Mouse (Mus musculus) heart, adult 8-10 months (tissue): ENCODE measurements around the gene Dtx3. TPM values are rescaled to one million over a fixed set of nuclear protein-coding genes. Genes with fewer than 3 reads are reported as not detected.
A peak's percentile ranks its signal among the peaks of the same experiment; 100 is the strongest.
"Not testable (repeated sequence)": the region's sequence is repeated elsewhere in the genome, so short reads cannot be mapped to it uniquely, and the experiment has no call there.

Source experiments
- DNase-seq: peaks from one replicate; pipeline ENCODE4 v3.0.0; 2022; ENCODE audit warnings: low spot score
- total RNA-seq, 4 experiments: library from RNA; stranded (reverse); gene quantifications; 2 replicates each; pipeline ENCODE4 v1.2.4; 2022

The Dtx3 gene
- total RNA-seq, 4 experiments from 2014 or later: 18.1 to 29.6 (median 24.2) TPM

DNA sequence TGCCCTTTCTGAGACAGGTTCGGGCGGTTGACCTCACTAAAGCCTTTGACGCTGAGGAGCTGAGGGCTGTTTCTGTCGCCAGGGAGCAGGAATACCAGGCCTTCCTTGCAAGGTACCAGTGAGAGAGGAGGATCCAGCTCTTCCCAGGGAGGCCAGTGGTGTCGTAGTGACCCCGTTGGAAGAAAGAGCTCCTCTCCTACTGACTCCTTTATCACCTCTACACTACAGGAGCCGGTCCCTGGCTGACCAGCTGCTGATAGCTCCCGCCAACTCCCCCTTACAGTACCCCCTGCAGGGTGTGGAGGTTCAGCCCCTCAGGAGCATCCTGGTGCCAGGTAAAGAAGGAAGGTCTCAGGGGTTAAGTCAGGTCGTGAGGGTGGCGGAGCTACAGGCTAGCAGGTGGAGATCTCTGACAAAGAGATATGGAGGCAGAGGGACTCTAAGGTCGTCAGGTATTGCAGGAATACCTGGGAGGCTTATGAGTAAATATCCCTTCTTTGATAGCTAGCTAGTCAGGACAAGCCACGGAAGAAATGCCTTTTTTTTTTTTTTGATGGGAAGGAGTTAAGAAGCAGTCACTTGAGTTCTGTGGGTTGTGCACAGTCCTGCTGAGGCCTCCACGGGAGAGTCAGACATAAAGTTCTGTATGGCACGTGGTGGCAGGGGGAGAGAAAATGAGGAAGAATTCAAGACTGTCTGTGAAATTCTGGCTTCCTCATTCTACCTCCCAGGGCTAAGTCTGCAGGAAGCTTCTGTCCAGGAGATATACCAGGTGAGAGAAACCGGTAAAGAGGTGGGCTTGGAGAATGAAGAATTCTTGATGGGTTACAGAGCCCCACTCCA, 28.5 kb downstream of the Dtx3 start:
- DNase-seq: no peak

GRCm38 (mm10) chr10:127166404-127166715, 29.2 kb downstream of the Dtx3 start:
- DNase-seq: no peak

- no peak for DNase-seq
Measured at GRCm38 (mm10) chr10:127165654-127166403, 29.7 kb downstream of the Dtx3 start.

DNA sequence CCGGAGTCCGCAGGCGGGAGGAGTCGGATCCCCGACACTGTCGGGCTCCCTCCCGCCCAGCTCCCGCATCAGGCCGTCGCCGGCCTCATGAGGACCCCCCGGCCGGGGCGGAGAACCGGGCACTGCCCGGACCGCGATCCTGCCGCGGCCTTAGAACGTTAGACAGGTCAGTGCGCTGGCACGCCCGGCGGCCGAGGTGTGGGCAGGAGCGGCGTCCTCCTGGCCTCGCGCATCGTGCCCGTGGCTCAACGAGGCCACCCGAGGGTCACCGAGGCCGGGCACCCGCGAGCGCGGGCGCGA, 30.2 kb downstream of the Dtx3 start:
- no peak for DNase-seq

DNA sequence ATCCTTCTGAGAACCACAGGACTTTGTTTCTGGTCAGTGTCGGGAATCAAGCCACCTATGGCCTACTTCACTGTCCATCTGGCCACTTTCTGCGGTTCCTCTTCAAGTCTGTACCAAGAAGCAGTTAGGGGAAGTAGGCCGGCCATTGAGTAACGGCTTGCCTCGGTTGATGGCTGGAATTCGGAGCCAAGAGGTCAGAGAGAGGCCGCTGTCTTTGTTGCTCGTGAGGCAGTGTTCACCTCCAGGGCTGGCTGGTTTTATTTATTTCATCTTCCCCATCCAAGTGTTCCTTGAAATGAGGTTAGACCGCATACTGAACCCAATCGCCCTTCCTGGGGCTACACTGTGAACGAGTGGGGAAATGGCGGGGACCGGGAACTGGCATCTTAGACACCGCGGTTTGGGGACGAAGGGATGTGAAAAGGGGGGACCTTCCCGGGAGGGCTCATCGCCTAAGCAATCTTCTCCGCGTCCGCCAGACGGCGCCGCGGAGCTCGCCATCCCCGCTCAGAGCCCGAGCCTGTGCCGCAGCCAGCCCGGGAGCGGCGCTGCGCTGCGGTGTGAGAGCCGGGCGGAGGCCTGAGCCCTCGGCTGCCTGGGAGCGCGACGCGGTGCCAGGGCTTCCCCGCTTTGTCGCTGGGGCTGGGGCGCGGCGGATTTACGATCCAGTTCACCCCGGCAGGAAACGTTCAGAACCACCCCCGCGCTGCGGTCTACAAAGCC, 30.7 kb downstream of the Dtx3 start, which contains the start of gene B4galnt1:
Gene B4galnt1, plus strand, starts transcription at position 595 of the 723 bp plus-strand sequence.
- DNase-seq: peak; percentile 55

GRCm38 (mm10) chr10:127164190-127164589, 31.3 kb downstream of the Dtx3 start:
- no peak for DNase-seq

- DNase-seq: not testable (repeated sequence)
Measured at GRCm38 (mm10) chr10:127162771-127163261, 32.7 kb downstream of the Dtx3 start.

DNA sequence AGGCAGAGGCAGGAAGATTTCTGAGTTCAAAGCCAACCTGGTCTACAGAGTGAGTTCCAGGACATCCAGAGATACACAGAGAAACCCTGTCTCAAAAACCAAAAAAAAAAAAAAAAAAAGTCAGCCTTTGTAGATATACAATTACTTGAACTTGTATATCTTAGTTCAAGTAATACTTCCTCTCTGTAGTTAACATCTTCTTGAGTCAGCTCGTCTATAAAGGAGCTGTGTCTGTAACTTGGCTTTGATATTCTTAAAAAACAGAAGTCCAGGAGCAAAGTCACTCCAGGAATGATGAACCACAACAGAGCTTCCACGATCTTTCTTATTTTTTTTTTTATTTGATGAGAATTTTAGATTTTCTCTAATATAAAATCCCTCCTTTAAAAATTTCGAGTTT, 34.8 kb downstream of the Dtx3 start:
- DNase-seq: no peak

DNA sequence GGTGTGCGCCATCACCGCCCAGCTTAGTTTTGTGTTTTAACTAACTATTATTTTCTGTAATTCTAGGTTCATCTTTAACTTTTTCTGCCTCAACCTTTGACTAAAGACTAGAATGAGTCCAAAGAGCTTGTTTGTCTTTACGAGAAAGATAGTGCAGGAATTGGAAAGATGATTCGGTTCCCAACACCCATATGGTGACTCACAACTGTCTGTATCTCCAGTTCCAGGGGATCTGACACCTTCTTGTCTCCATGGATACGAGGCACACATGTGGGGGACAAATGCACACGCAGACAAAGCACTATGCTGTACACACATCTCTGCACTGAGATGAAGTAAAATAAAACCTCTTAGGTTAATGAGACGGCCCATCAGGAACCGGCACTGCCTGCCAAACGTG, 35.4 kb downstream of the Dtx3 start:
- no peak for DNase-seq

- no peak for DNase-seq
Measured at GRCm38 (mm10) chr10:127158471-127158870, 37.1 kb downstream of the Dtx3 start.

DNA sequence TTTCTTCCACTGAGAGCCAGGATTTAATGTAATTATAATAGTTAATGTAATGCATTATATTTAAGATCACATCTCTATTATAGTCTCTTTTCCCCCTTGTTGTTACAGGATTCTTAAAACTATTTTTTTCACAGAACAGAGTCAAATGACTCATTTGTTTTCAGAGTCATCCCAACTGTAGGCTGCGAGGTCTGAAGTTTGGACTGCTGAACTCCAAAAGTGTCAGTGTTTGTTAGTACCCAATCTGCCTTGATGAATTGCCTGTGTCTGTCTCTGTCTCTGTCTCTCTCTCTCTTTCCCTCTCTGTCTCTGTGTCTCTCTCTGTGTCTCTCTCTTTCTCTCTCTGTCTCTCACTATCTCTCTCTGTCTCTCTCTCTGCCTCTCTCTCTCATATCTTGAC, 39.0 kb downstream of the Dtx3 start:
- DNase-seq: no peak

DNA sequence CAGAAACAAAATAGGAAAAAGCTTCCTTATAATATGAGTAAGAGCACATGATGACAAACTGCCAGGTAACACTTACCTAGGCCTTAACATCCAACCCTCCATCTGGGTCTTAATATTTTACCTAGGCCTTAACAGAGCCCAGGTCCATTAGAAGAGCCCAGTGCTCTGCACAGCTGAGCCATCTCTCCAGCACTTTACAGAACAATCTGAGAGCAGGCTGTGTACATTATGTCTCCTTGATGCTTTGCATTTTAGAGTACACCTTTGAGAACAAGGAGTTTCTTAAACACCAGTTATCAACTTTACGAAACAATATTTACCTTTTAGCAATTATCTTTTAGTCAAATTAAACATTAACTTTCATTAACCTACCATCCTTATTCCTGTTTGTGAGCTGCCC, 39.4 kb downstream of the Dtx3 start:
- DNase-seq: no peak

DNA sequence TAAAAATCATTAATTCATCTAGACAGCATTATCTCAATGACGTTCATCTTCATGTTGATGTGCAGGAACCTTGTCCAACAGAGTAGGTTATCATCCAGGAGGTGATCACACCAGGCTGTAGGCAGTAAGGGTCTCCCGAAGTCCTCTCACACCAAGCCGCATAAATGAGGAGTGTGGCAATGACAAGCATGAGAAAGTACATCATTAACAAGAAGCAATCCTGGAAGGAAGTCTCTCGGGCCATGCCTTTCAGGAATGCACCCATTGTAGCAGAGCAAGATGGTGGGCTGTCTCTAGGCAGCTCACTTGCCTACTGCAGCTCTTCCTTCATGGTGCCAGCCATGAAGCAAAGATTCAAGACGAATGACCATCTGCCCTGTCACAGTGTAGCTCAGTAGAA, 40.9 kb downstream of the Dtx3 start:
- no peak for DNase-seq

GRCm38 (mm10) chr10:127154241-127154640, 41.3 kb downstream of the Dtx3 start:
- DNase-seq: no peak

DNA sequence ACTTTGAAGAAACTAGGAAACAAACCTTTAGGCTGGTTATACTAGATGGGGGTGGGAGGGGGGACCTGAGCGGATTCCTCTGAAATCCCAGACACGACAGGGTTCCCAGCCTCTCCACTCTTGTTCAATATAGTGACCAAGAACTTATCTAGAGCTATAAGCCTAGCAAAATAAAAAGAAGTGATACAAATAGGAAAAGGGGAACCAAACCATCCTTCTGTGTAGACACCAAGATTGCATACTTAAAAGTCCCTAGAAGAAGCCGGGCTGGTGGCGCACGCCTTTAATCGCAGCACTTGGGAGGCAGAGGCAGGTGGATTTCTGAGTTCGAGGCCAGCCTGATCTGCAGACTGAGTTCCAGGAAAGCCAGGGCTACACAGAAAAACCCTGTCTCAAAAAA, 42.2 kb downstream of the Dtx3 start:
- no peak for DNase-seq

DNA sequence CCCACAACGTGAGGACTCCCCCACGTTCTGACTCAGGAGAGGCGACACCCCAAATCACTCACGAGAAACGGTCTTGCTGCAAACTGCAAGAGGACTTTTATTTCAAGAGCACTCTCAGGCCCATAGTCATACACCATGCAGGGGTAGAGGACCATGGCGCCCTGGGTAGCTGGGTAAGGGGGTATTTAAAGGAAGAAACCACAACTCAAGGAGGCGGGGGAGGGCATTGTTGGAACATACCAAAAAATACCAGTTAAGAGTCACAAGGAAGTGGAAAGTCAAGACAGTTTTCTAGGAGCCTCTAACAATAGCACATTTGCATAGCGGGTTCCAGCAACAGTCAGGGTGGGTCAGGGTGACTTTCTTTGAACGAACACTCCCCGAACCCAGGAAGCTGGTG, 43.0 kb downstream of the Dtx3 start:
- DNase-seq: not testable (repeated sequence)

DNA sequence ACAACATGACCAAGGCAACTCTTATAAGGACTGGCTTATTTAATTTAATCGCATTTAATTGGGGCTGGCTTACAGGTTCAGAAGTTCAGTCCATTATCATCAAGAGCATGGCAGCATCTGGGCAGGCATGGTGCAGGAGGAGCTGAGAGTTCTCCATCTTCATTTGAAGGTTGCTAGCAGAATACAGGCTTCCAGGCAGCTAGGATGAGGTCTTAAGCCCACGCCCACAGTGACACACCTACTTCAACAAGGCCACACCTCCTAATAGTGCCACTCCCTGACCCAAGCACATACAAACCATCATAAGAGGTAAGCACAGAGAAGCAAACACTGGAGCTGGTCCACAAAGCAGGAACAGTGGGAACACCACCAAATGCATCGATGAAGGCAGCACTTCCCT, 44.3 kb downstream of the Dtx3 start:
- not testable (repeated sequence) for DNase-seq

DNA sequence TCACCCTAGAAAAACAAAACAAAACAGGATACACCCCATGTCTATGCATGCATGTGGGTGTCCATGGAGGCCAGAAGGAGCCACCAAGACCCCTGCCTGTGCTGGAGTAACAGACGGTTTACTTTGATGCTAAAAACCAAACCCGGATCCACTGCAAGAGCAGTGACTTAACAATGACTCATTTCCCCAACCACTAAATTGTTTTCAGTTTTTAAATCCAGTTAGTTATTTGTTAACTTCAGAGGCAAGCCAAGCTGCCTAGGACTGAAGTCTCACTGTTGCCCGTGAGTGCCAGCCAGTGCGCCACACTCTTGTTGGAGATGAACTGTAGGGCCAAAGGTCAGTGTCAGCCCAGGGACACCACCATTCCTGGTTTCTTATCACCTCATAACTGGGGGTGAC, 45.1 kb downstream of the Dtx3 start:
- DNase-seq: no peak

DNA sequence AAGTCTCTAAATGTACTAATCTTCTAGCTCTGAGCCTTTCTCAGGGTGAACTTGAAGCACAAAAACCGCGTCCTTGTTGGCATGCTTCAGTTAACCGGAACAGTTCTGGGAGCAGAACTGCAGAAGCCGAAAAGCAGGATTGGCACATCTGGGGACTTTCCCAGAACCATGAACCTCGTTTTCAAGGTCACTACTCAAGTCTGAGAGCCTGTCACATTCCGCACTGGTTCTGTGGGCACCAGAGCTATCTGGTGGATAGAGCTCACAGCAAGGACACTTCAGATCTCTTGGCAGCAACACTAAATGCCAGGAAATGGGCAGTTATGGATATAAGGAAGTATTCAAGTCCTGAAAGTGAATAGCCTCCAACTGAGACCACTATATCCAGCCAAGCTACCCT, 48.4 kb downstream of the Dtx3 start:
- DNase-seq: no peak

- DNase-seq: no peak
Measured at GRCm38 (mm10) chr10:127145303-127145702, 50.2 kb downstream of the Dtx3 start.

- DNase-seq: no peak
Measured at GRCm38 (mm10) chr10:127144536-127144935, 51.0 kb downstream of the Dtx3 start.

GRCm38 (mm10) chr10:127143228-127143627, 52.3 kb downstream of the Dtx3 start:
- no peak for DNase-seq
